Mouse (Mus musculus) B cell, adult 2 months (primary cell): ENCODE results near the gene Lrrc1.

Source experiments
- DNase-seq, 2 experiments: peaks; one replicate each; pipeline ENCODE4 v3.0.0; 2022

Gene Lrrc1

GRCm38 (mm10) chr9:77461371-77461915 is 83.2 kb downstream of the Lrrc1 start:
- DNase-seq, result no peak

GRCm38 (mm10) chr9:77460408-77460807 is 84.3 kb downstream of the Lrrc1 start:
- DNase-seq, result no peak

GRCm38 (mm10) chr9:77459365-77459764 is 85.3 kb downstream of the Lrrc1 start:
- no peak for DNase-seq

GRCm38 (mm10) chr9:77456169-77456826 is 88.4 kb downstream of the Lrrc1 start:
- no peak for DNase-seq

- DNase-seq, result no peak
Measured at GRCm38 (mm10) chr9:77455439-77456168, 89.1 kb downstream of the Lrrc1 start.

GRCm38 (mm10) chr9:77452046-77452807 is 92.4 kb downstream of the Lrrc1 start:
- no peak for DNase-seq

- DNase-seq, result no peak
Measured at GRCm38 (mm10) chr9:77450447-77450846, 94.2 kb downstream of the Lrrc1 start.

- DNase-seq, result no peak
Measured at GRCm38 (mm10) chr9:77444876-77445275, 99.8 kb downstream of the Lrrc1 start.

GRCm38 (mm10) chr9:77439371-77439770 is 105.3 kb downstream of the Lrrc1 start:
- no peak for DNase-seq

GRCm38 (mm10) chr9:77438836-77439271 is 105.8 kb downstream of the Lrrc1 start:
- no peak for DNase-seq

GRCm38 (mm10) chr9:77437131-77437530 is 107.5 kb downstream of the Lrrc1 start:
- DNase-seq, result no peak

GRCm38 (mm10) chr9:77434965-77435364 is 109.7 kb downstream of the Lrrc1 start:
- no peak for DNase-seq

GRCm38 (mm10) chr9:77433476-77433875 is 111.2 kb downstream of the Lrrc1 start:
- DNase-seq, result no peak

- no peak for DNase-seq
Measured at GRCm38 (mm10) chr9:77432030-77432429, 112.6 kb downstream of the Lrrc1 start.

- no peak for DNase-seq
Measured at GRCm38 (mm10) chr9:77430413-77431087, 114.1 kb downstream of the Lrrc1 start.

GRCm38 (mm10) chr9:77429230-77430015 is 115.2 kb downstream of the Lrrc1 start:
- DNase-seq, result no peak

- no peak for DNase-seq
Measured at GRCm38 (mm10) chr9:77428748-77429140, 115.9 kb downstream of the Lrrc1 start.

GRCm38 (mm10) chr9:77428115-77428747 is 116.4 kb downstream of the Lrrc1 start:
- DNase-seq, result no peak

GRCm38 (mm10) chr9:77427292-77428114 is 117.2 kb downstream of the Lrrc1 start:
- no peak for DNase-seq

GRCm38 (mm10) chr9:77426110-77426509 is 118.6 kb downstream of the Lrrc1 start:
- DNase-seq, result no peak

GRCm38 (mm10) chr9:77425553-77425952 is 119.1 kb downstream of the Lrrc1 start:
- no peak for DNase-seq
